Mouse (Mus musculus) MEL (cell line): ENCODE results near the gene Rassf6. TPM values are rescaled to one million over a fixed set of nuclear protein-coding genes. Genes with fewer than 3 reads are reported as not detected.
A peak's percentile ranks its signal among the peaks of the same experiment; 100 is the strongest.

Source experiments
- DNase-seq: peaks from one replicate; pipeline ENCODE4 v3.0.0; 2011; ENCODE audit warnings: low read depth, low spot score
- H3K27ac ChIP-seq: 2 replicates; pipeline ENCODE4 v1.5.1; 2012; ENCODE audit warnings: low read depth, mild to moderate bottlenecking, control low read depth, low read length, moderate library complexity; ENCODE audit not compliant: control insufficient read depth
- H3K27me3 ChIP-seq, 2 experiments: fragments of 150-350 bp in 1 of 2; sonication (generic) in 1 of 2; 2 replicates each; pipeline ENCODE4 v1.6.1; 2012; ENCODE audit warnings: low read length in 2 of 2, mild to moderate bottlenecking in 2 of 2, improper control_type of control experiment in 1 of 2, moderate library complexity in 1 of 2; ENCODE audit not compliant: insufficient read depth in 2 of 2, control insufficient read depth in 1 of 2
- H3K36me3 ChIP-seq, 2 experiments: 2 replicates each; pipeline ENCODE4 v1.6.1; 2012 to 2014; ENCODE audit warnings: low read length in 2 of 2, improper control_type of control experiment in 1 of 2, inconsistent platforms in 1 of 2, mild to moderate bottlenecking in 1 of 2; ENCODE audit not compliant: insufficient read depth in 2 of 2, control insufficient read depth in 1 of 2
- H3K4me1 ChIP-seq, 2 experiments: fragments of 150-350 bp in 1 of 2; sonication (generic) in 1 of 2; 2 replicates each; pipeline ENCODE4 v1.6.1; 2012; ENCODE audit warnings: low read length in 2 of 2, improper control_type of control experiment in 1 of 2, mild to moderate bottlenecking in 1 of 2; ENCODE audit not compliant: insufficient read depth in 2 of 2, control insufficient read depth in 1 of 2
- H3K4me3 ChIP-seq, 2 experiments: fragments of 150-350 bp in 1 of 2; sonication (generic) in 1 of 2; 2 replicates each; pipeline ENCODE4 v1.5.1; 2012; ENCODE audit warnings: low read depth in 2 of 2, low read length in 2 of 2, mild to moderate bottlenecking in 2 of 2, moderate library complexity in 2 of 2, control low read depth in 1 of 2, improper control_type of control experiment in 1 of 2; ENCODE audit not compliant: control insufficient read depth in 1 of 2, insufficient read depth in 1 of 2
- H3K79me2 ChIP-seq: 2 replicates; pipeline ENCODE4 v1.6.1; 2012; ENCODE audit warnings: mild to moderate bottlenecking, low read length, moderate library complexity; ENCODE audit not compliant: control insufficient read depth, poor library complexity, insufficient read depth
- H3K9ac ChIP-seq: 2 replicates; pipeline ENCODE4 v1.6.1; 2012; ENCODE audit warnings: low read depth, mild to moderate bottlenecking, control low read depth, low read length, moderate library complexity; ENCODE audit not compliant: control insufficient read depth, poor library complexity, severe bottlenecking
- H3K9me3 ChIP-seq: fragments of 150-350 bp; sonication (generic); replicated peaks from 2 replicates; pipeline ENCODE4 v1.6.1; 2012; ENCODE audit warnings: mild to moderate bottlenecking, low read length, improper control_type of control experiment, moderate library complexity; ENCODE audit not compliant: insufficient read depth
- BHLHE40 ChIP-seq: IDR thresholded peaks from 2 replicates; pipeline ENCODE4 v1.6.1; 2012; ENCODE audit warnings: low read depth, mild to moderate bottlenecking, inconsistent platforms, low read length, improper control_type of control experiment, borderline replicate concordance
- ELF1 ChIP-seq: IDR thresholded peaks from 2 replicates; pipeline ENCODE4 v1.6.1; 2014; ENCODE audit warnings: low read depth, mild to moderate bottlenecking, inconsistent platforms, low read length, improper control_type of control experiment, moderate library complexity
- EP300 ChIP-seq, 2 experiments: IDR thresholded peaks; 2 replicates each; pipeline ENCODE4 v1.6.1; 2011; ENCODE audit warnings: improper control_type of control experiment in 2 of 2, low read length in 2 of 2, low read depth in 1 of 2, mild to moderate bottlenecking in 1 of 2
- ETS1 ChIP-seq: IDR thresholded peaks from 2 replicates; pipeline ENCODE4 v1.6.1; 2012; ENCODE audit warnings: low read depth, mild to moderate bottlenecking, inconsistent platforms, low read length, improper control_type of control experiment, moderate library complexity
- GABPA ChIP-seq: IDR thresholded peaks from 2 replicates; pipeline ENCODE4 v1.6.1; 2012; ENCODE audit warnings: low read depth, mild to moderate bottlenecking, inconsistent platforms, low read length, improper control_type of control experiment, moderate library complexity
- GATA1 ChIP-seq: IDR thresholded peaks from 2 replicates; pipeline ENCODE4 v1.6.1; 2011; ENCODE audit warnings: low read depth, low read length, improper control_type of control experiment
- JUND ChIP-seq: IDR thresholded peaks from 2 replicates; pipeline ENCODE4 v1.6.1; 2011; ENCODE audit warnings: low read depth, mild to moderate bottlenecking, improper control_type of control experiment, low read length
- KAT2A ChIP-seq: conservative IDR thresholded peaks from 2 replicates; pipeline ENCODE4 v1.6.1; 2012; ENCODE audit warnings: low read depth, low read length, improper control_type of control experiment, inconsistent platforms
- MAFK ChIP-seq: IDR thresholded peaks from 2 replicates; pipeline ENCODE4 v1.6.1; 2011; ENCODE audit warnings: low read depth, mild to moderate bottlenecking, low read length, improper control_type of control experiment, borderline replicate concordance
- MAX ChIP-seq: IDR thresholded peaks from 2 replicates; pipeline ENCODE4 v1.6.1; 2011; ENCODE audit warnings: low read length, improper control_type of control experiment
- MAZ ChIP-seq: IDR thresholded peaks from 2 replicates; pipeline ENCODE4 v1.6.1; 2012; ENCODE audit warnings: low read depth, mild to moderate bottlenecking, inconsistent platforms, low read length, improper control_type of control experiment
- MXI1 ChIP-seq: IDR thresholded peaks from 2 replicates; pipeline ENCODE4 v1.6.1; 2011; ENCODE audit warnings: mild to moderate bottlenecking, low read depth, low read length, improper control_type of control experiment
- MYB ChIP-seq: IDR thresholded peaks from 2 replicates; pipeline ENCODE4 v1.6.1; 2011; ENCODE audit warnings: mild to moderate bottlenecking, low read depth, low read length, improper control_type of control experiment
- MYC ChIP-seq: IDR thresholded peaks from 2 replicates; pipeline ENCODE4 v1.6.1; 2011; ENCODE audit warnings: low read depth, mild to moderate bottlenecking, low read length, improper control_type of control experiment, moderate library complexity
- NRF1 ChIP-seq: IDR thresholded peaks from 2 replicates; pipeline ENCODE4 v1.6.1; 2014; ENCODE audit warnings: low read depth, mild to moderate bottlenecking, inconsistent platforms, low read length, improper control_type of control experiment, moderate library complexity; ENCODE audit not compliant: poor library complexity, insufficient read depth, severe bottlenecking
- POLR2A ChIP-seq, 2 experiments: IDR thresholded peaks; 2 replicates each; pipeline ENCODE4 v1.6.1; 2011 to 2012; ENCODE audit warnings: low read length in 2 of 2, mild to moderate bottlenecking in 2 of 2, control low read depth in 1 of 2, improper control_type of control experiment in 1 of 2, low read depth in 1 of 2, moderate library complexity in 1 of 2; ENCODE audit not compliant: control insufficient read depth in 1 of 2, insufficient read depth in 1 of 2, poor library complexity in 1 of 2
- RAD21 ChIP-seq: IDR thresholded peaks from 2 replicates; pipeline ENCODE4 v1.6.1; 2011; ENCODE audit warnings: mild to moderate bottlenecking, low read depth, low read length, improper control_type of control experiment
- RCOR1 ChIP-seq: IDR thresholded peaks from 2 replicates; pipeline ENCODE4 v1.6.1; 2012; ENCODE audit warnings: low read depth, mild to moderate bottlenecking, inconsistent platforms, low read length, improper control_type of control experiment
- SIN3A ChIP-seq: IDR thresholded peaks from 2 replicates; pipeline ENCODE4 v1.6.1; 2012; ENCODE audit warnings: low read length, improper control_type of control experiment, inconsistent platforms
- TAL1 ChIP-seq: IDR thresholded peaks from 2 replicates; pipeline ENCODE4 v1.6.1; 2012; ENCODE audit warnings: mild to moderate bottlenecking, inconsistent platforms, low read length, moderate library complexity, mixed read lengths
- TBP ChIP-seq: IDR thresholded peaks from 2 replicates; pipeline ENCODE4 v1.8.0; 2011; ENCODE audit warnings: low read depth, low read length, improper control_type of control experiment
- TCF12 ChIP-seq: IDR thresholded peaks from 2 replicates; pipeline ENCODE4 v1.6.1; 2014; ENCODE audit warnings: low read depth, mild to moderate bottlenecking, inconsistent platforms, low read length, improper control_type of control experiment, moderate library complexity
- UBTF ChIP-seq: IDR thresholded peaks from 2 replicates; pipeline ENCODE4 v1.6.1; 2012; ENCODE audit warnings: low read depth, mild to moderate bottlenecking, inconsistent platforms, low read length, improper control_type of control experiment, moderate library complexity, borderline replicate concordance; ENCODE audit not compliant: insufficient read depth
- polyA plus RNA-seq, 2 experiments: library from polyadenylated mRNA; stranded (reverse) in 1 of 2; unstranded in 1 of 2; fragments of >175 nt in 1 of 2; fragments of >200 nt in 1 of 2; gene quantifications; 2 replicates each; pipeline versions ENCODE4 v1.2.1 to v1.2.4; 2012; ENCODE audit warnings: low replicate concordance in 2 of 2, low read depth in 1 of 2; ENCODE audit not compliant: insufficient read length in 2 of 2, insufficient read depth in 1 of 2, missing spikeins in 1 of 2
- total RNA-seq: library from RNA; depleted of rRNA; stranded (reverse); fragments of 300-350 nt; gene quantifications from 2 replicates; pipeline ENCODE4 v1.2.3, GENCODE M21; 2012

Rassf6 gene
- total and polyA plus RNA-seq, 3 experiments, result 0.39 TPM; not detected in 2

GRCm38 (mm10) chr5:90594945-90595344 lies 45.5 kb downstream of the Rassf6 start:
- no peaks in the 10 kb centered on the region for H3K79me2 ChIP-seq
- DNase-seq, result peak; percentile 95
- peak overlapping the region; percentile 69 for H3K9ac ChIP-seq
- H3K4me1 ChIP-seq, result peaks cover 13 to 30% of the 10 kb centered on the region in 2 experiments
- H3K4me3 ChIP-seq, result peak overlapping the region; percentile 30 to 42
- no peaks in the 10 kb centered on the region for H3K27me3 ChIP-seq
- peak; percentile 62 for TF ChIP-seq MYB
- peak; percentile 69 for TF ChIP-seq RCOR1
- peak; percentile 69; the same call in 1 of the 2 replicates for TF ChIP-seq GABPA
- TF ChIP-seq BHLHE40, result peak; percentile 55; the same call in 1 of the 2 replicates
- 0 out of 2 replicates have a peak, but pooled peaks have one; percentile 21 for TF ChIP-seq MXI1
- peak; percentile 49; the same call in 1 of the 2 replicates for TF ChIP-seq MYC
- TF ChIP-seq SIN3A, result peak; percentile 69
- TF ChIP-seq UBTF, result no peak
- peak; percentile 64 for TF ChIP-seq MAX
- peak; percentile 94 to 96 for TF ChIP-seq EP300 (IDR thresholded peaks at IDR 0.05; ENCODE audit: low read depth in 1 of 2, low read length in 2 of 2)
- peak; percentile 54; the same call in 1 of the 2 replicates for TF ChIP-seq TBP
- no peak for TF ChIP-seq NRF1
- no peak for TF ChIP-seq MAZ
- TF ChIP-seq ELF1, result 0 out of 2 replicates have a peak, but pooled peaks have one; percentile 24
- TF ChIP-seq POLR2A (IDR thresholded peaks at IDR 0.05; ENCODE audit: control insufficient read depth in 1 of 2, insufficient read depth in 1 of 2, low read depth in 1 of 2, low read length in 2 of 2, poor library complexity in 1 of 2), result peak in 1 of 2 experiments; percentile 50; a peak in 1 of 4 replicates
- peak; percentile 83 for TF ChIP-seq MAFK
- peak; percentile 91 for TF ChIP-seq TCF12
- TF ChIP-seq RAD21, result no peak
- TF ChIP-seq KAT2A, result no peak
- peak; percentile 53; the same call in 1 of the 2 replicates for TF ChIP-seq JUND
- TF ChIP-seq ETS1, result peak; percentile 96
- peak; percentile 94 for TF ChIP-seq GATA1
- TF ChIP-seq TAL1, result peak; percentile 88
- no peaks in the 10 kb centered on the region for H3K9me3 ChIP-seq
- peaks cover 0 to 35% of the 10 kb centered on the region in 2 experiments; a peak in 2 of 4 replicates for H3K36me3 ChIP-seq
- H3K27ac ChIP-seq, result peak overlapping the region; percentile 93
